Mouse (Mus musculus) layer of hippocampus, adult 9-10 months (tissue): ENCODE data around the gene H2-Ob.
A peak's percentile ranks its signal among the peaks of the same experiment; 100 is the strongest.

ENCODE experiments used
- DNase-seq: peaks from one replicate; pipeline ENCODE4 v3.0.0; 2022; ENCODE audit warnings: low spot score

The H2-Ob gene

GRCm38 (mm10) chr17:34285848-34286247 lies 47.1 kb downstream of the H2-Ob start:
- no peak for DNase-seq

GRCm38 (mm10) chr17:34286501-34286900 lies 47.8 kb downstream of the H2-Ob start:
- DNase-seq: no peak

- DNase-seq: no peak
These were observed 48.3 kb downstream of the H2-Ob start for GRCm38 (mm10) chr17:34286999-34287398.

GRCm38 (mm10) chr17:34287648-34288047 lies 48.9 kb downstream of the H2-Ob start, which contains the start of gene H2-Aa:
H2-Aa (minus strand) TSS chr17:34287823.
- peak; percentile 97 for DNase-seq

GRCm38 (mm10) chr17:34288131-34288530 lies 49.4 kb downstream of the H2-Ob start:
- no peak for DNase-seq

GRCm38 (mm10) chr17:34291609-34292008 lies 52.9 kb downstream of the H2-Ob start:
- DNase-seq: peak; percentile 79

GRCm38 (mm10) chr17:34292570-34292969 lies 53.9 kb downstream of the H2-Ob start:
- DNase-seq: no peak

- no peak for DNase-seq
These were observed 54.8 kb downstream of the H2-Ob start for GRCm38 (mm10) chr17:34293533-34293932.

- no peak for DNase-seq
These were observed 55.5 kb downstream of the H2-Ob start for GRCm38 (mm10) chr17:34294249-34294648.

GRCm38 (mm10) chr17:34295307-34295706 lies 56.6 kb downstream of the H2-Ob start:
- no peak for DNase-seq

GRCm38 (mm10) chr17:34295891-34296794 lies 57.4 kb downstream of the H2-Ob start:
- DNase-seq: peak; percentile 85

GRCm38 (mm10) chr17:34299356-34299755 lies 60.7 kb downstream of the H2-Ob start:
- no peak for DNase-seq

GRCm38 (mm10) chr17:34300071-34300470 lies 61.4 kb downstream of the H2-Ob start:
- no peak for DNase-seq

- no peak for DNase-seq
These were observed 62.2 kb downstream of the H2-Ob start for GRCm38 (mm10) chr17:34300691-34301566.

GRCm38 (mm10) chr17:34301670-34302190 lies 63.0 kb downstream of the H2-Ob start:
- DNase-seq: no peak

GRCm38 (mm10) chr17:34303789-34304188 lies 65.1 kb downstream of the H2-Ob start:
- no peak for DNase-seq
